Mouse (Mus musculus) liver, embryonic 14.5 days (tissue): ENCODE results near the gene Synj1. TPM values are rescaled to one million over a fixed set of nuclear protein-coding genes. Genes with fewer than 3 reads are reported as not detected.
A peak's percentile ranks its signal among the peaks of the same experiment; 100 is the strongest.

Experiments
- ATAC-seq: fragments of 200-750 bp; cut with Nextera tagmentation; 2 replicates; pipeline ENCODE4 v1.8.0; 2017; ENCODE audit warnings: moderate number of reproducible peaks, mild to moderate bottlenecking, moderate library complexity; ENCODE audit not compliant: insufficient read depth
- DNase-seq, 3 experiments: peaks; one replicate each; pipeline ENCODE4 v3.0.0-alpha.2; 2012 to 2013; ENCODE audit warnings: low read depth in 3 of 3, low spot score in 3 of 3
- H3K27ac ChIP-seq: fragments of 300-500 bp; sonication (generic); 2 replicates; pipeline ENCODE4 v1.5.1; 2014; ENCODE audit warnings: moderate library complexity, mild to moderate bottlenecking, control low read depth, inconsistent platforms
- H3K27me3 ChIP-seq: fragments of 300-500 bp; sonication (generic); 2 replicates; pipeline ENCODE4 v1.6.1; 2014; ENCODE audit warnings: mild to moderate bottlenecking, low read length, moderate library complexity; ENCODE audit not compliant: control insufficient read depth, insufficient read depth
- H3K36me3 ChIP-seq: fragments of 300-500 bp; sonication (generic); replicated peaks from 2 replicates; pipeline ENCODE4 v1.6.1; 2014; ENCODE audit warnings: low read depth; ENCODE audit not compliant: control insufficient read depth, insufficient read depth
- H3K4me1 ChIP-seq, 2 experiments: fragments of 200-500 bp in 1 of 2; fragments of 300-500 bp in 1 of 2; sonication (generic) in 1 of 2; replicated peaks; 2 replicates each; pipeline ENCODE4 v1.6.1; 2012 to 2014; ENCODE audit warnings: antibody characterized with exemption in 1 of 2, inconsistent platforms in 1 of 2, low read length in 1 of 2; ENCODE audit not compliant: control insufficient read depth in 2 of 2, insufficient read depth in 2 of 2
- H3K4me2 ChIP-seq: fragments of 300-500 bp; sonication (generic); 2 replicates; pipeline ENCODE4 v1.6.1; 2014; ENCODE audit warnings: low read depth, mild to moderate bottlenecking, control low read depth, moderate library complexity
- H3K4me3 ChIP-seq, 2 experiments: fragments of 200-500 bp in 1 of 2; fragments of 300-500 bp in 1 of 2; sonication (generic) in 1 of 2; 2 replicates each; pipeline ENCODE4 v1.5.1; 2012 to 2014; ENCODE audit warnings: low read depth in 2 of 2, low read length in 2 of 2, mild to moderate bottlenecking in 2 of 2, control low read depth in 1 of 2, inconsistent platforms in 1 of 2, moderate library complexity in 1 of 2; ENCODE audit not compliant: insufficient read depth in 1 of 2
- H3K9ac ChIP-seq: fragments of 300-500 bp; sonication (generic); replicated peaks from 2 replicates; pipeline ENCODE4 v1.6.1; 2014; ENCODE audit warnings: mild to moderate bottlenecking, control low read depth, moderate library complexity
- H3K9me3 ChIP-seq: fragments of 300-500 bp; sonication (generic); 2 replicates; pipeline ENCODE4 v1.6.1; 2016; ENCODE audit warnings: low read length, mixed read lengths; ENCODE audit not compliant: control insufficient read depth
- CTCF ChIP-seq: IDR thresholded peaks from 2 replicates; pipeline ENCODE4 v1.5.1; 2016; ENCODE audit warnings: antibody characterized with exemption, low read depth, control low read depth
- EP300 ChIP-seq: IDR thresholded peaks from 2 replicates; pipeline ENCODE4 v1.6.1; 2016; ENCODE audit warnings: antibody characterized with exemption, low read depth
- WGBS: fragments of 180-500 bp; shearing (Covaris S2); extraction: QIAGEN DNeasy Blood & Tissue Kit; methylation state at CpG from one replicate; pipeline ENCODE4 v1.1.7; 2014; ENCODE audit not compliant: insufficient replicate concordance; 5-methylcytosine and 5-hydroxymethylcytosine counted together
- polyA plus RNA-seq, 2 experiments: library from polyadenylated mRNA; depleted of rRNA in 1 of 2; stranded (reverse) in 1 of 2; unstranded in 1 of 2; fragments of >200 nt; fragmentation: Nextera tagmentation in 1 of 2; extraction: Ambion mirVana in 1 of 2; gene quantifications; 2 replicates each; pipeline versions ENCODE4 v1.2.1 to v1.2.3; 2012 to 2014

Gene Synj1
- polyA plus RNA-seq, 2 experiments, result 14.6 to 21.4 TPM

DNA sequence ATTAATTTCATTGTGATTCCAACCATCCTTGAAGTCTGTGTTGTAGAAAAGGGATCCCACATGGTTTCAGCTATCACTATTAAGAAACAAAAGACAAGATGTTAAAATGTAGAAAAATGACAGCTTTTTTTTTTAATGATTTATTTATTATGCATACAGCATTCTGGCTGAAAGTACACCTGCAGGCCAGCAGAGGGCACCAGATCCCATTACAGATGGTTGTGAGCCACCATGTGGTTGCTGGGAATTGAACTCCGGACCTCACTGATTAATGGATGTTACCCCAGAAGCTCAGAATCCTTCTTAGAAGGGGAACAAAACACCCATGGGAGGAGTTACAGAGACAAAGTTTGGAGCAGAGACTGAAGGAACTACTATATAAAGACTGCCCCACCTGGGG, 12.3 kb upstream of the Synj1 start:
- DNase-seq (no peak), ATAC-seq (no peak)
- Histone ChIP-seq H3K27ac (no peak overlapping the region), H3K4me1 (no peaks in the 10 kb centered on the region), H3K36me3 (peaks cover 85% of the 10 kb centered on the region), H3K27me3 (no peaks in the 10 kb centered on the region), H3K4me2 (no peak overlapping the region), H3K4me3 (no peak overlapping the region), H3K9ac (no peak overlapping the region), H3K9me3 (no peaks in the 10 kb centered on the region)
- WGBS, result 79% methylated on average over 1 of the region's 1 CpGs
- no peak for TF ChIP-seq EP300
- TF ChIP-seq CTCF, result peak; percentile 78

DNA sequence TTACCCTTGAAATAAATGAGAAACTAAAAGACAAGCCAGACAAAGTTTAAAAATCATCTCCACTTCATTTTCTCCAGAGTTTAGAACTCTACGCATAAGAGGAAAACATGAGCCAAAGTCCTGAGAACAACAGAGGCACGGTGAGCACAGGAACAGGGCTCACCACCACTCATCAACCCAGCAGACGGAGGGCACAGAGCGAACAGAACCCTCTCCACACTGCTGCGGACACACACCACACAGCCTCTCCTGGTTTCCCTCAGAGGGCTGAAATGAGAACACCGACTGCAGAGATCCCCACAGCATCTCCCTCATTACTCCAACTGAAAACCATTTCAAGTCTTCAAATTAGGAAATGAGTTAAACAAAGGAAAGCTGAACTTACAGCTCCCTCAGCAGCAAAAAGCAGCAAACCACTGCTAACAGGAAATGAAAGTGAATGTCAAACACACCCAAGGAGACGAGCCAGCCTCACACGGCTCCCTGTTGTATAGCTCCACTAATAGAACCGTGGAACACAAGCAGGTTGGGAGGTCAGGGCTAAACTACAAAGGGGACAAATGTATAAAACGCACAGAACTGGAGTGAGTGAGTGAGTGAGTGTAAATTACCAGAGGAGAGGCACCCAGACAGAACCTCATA, 9.9 kb upstream of the Synj1 start:
- Histone ChIP-seq H3K4me2 (no peak overlapping the region), H3K4me1 (no peaks in the 10 kb centered on the region), H3K9ac (no peak overlapping the region), H3K27me3 (no peaks in the 10 kb centered on the region), H3K36me3 (peaks cover 75% of the 10 kb centered on the region), H3K27ac (no peak overlapping the region), H3K4me3 (no peak overlapping the region), H3K9me3 (no peaks in the 10 kb centered on the region)
- TF ChIP-seq CTCF (no peak), EP300 (no peak)
- 86% methylated on average over 10 of the region's 10 CpGs for WGBS
- no peak for ATAC-seq
- no peak for DNase-seq

DNA sequence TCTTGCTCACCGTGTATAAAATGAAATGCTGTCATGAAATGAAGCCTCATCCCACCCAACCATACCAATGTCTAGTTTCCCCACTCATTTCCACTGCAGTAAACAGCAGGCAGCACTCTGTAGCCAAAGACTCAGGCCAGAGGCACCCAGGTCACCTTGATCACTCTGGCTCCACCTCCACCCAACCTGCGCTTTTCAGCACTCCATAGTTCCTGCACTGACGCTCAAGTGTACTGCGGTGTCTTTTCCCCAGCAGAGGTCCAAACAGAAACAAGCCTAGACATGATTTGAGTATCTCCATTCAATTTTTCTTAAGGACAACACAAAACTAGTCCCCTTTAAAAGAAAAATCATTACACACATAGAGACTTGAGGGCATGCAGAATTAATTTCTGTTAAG, 8.4 kb upstream of the Synj1 start:
- Histone ChIP-seq H3K4me3 (no peak overlapping the region), H3K9ac (no peak overlapping the region), H3K4me2 (no peak overlapping the region), H3K27me3 (no peaks in the 10 kb centered on the region), H3K4me1 (no peaks in the 10 kb centered on the region), H3K36me3 (peaks cover 72% of the 10 kb centered on the region), H3K27ac (no peak overlapping the region), H3K9me3 (no peaks in the 10 kb centered on the region)
- WGBS, result 95% methylated on average over 4 of the region's 4 CpGs
- no peak for DNase-seq
- TF ChIP-seq CTCF (no peak), EP300 (no peak)
- ATAC-seq, result no peak

DNA sequence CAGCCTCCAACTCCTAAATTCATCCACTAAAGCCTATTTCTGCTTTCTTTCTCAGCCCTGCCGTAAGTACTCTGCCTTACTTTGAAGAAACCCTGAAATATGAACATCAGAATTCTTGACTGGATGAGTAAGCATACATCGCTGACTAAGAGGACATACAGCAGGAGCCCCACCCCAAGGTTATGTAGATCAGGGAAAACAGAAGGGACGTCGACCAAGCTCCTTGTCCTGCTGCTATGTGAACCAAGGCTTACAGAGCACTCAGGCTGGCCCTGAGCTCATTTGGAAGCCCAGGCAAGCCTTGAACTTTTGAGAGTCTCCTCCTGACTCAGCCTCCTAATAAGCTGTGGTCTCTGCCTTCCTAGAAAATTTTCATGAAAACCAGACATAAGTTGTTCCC, 4.7 kb upstream of the Synj1 start:
- peaks cover 51% of the 10 kb centered on the region for H3K36me3 ChIP-seq
- no peak overlapping the region for H3K27ac ChIP-seq
- no peaks in the 10 kb centered on the region for H3K9me3 ChIP-seq
- no peak for ATAC-seq
- H3K4me2 ChIP-seq, result no peak overlapping the region
- no peak overlapping the region for H3K4me3 ChIP-seq
- 84% methylated on average over 4 of the region's 4 CpGs for WGBS
- no peak for TF ChIP-seq EP300
- TF ChIP-seq CTCF, result no peak
- H3K9ac ChIP-seq, result no peak overlapping the region
- H3K27me3 ChIP-seq, result no peaks in the 10 kb centered on the region
- DNase-seq, result no peak
- peaks cover 0 to 4% of the 10 kb centered on the region in 2 experiments; a peak in 2 of 4 replicates for H3K4me1 ChIP-seq

DNA sequence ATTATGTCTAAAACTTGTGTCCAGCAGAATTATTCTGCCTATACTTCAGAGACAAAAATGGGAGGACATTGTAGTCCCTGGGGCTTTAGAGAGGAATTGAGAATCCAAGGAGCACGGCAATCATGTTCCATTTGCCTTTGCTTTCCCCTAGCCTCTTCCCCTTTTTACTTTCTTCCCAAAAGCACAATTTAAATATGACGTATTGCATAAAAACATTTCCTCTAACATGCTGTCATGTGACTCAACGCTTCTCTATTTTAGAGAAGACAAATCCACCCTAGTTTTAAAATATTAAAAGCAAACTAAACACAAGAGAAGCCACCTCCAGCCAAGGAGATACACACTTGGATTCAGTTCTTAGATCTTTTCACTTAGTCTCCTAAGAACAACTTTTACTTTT, 739 bp upstream of the Synj1 start:
- peaks cover 17% of the 10 kb centered on the region for H3K36me3 ChIP-seq
- peak in 1 of 3 experiments; percentile 31 for DNase-seq
- no peak for ATAC-seq
- H3K27ac ChIP-seq, result no peak overlapping the region; the same call in 1 of the 2 replicates
- peak overlapping the region; percentile 72; the same call in 1 of the 2 replicates for H3K9ac ChIP-seq
- H3K4me1 ChIP-seq, result peaks cover 8 to 11% of the 10 kb centered on the region in 2 experiments
- H3K4me3 ChIP-seq, result peak overlapping the region in 1 of 2 experiments; percentile 80; a peak in 3 of 4 replicates
- no peak for TF ChIP-seq CTCF
- TF ChIP-seq EP300, result no peak
- no peaks in the 10 kb centered on the region for H3K27me3 ChIP-seq
- H3K9me3 ChIP-seq, result no peaks in the 10 kb centered on the region
- H3K4me2 ChIP-seq, result peak overlapping the region; percentile 74
- 4% methylated on average over 3 of the region's 3 CpGs for WGBS
